Mouse (Mus musculus): Measurements from ENCODE around the gene Hsf2bp. TPM values are rescaled to one million over a fixed set of nuclear protein-coding genes. Genes with fewer than 3 reads are reported as not detected.

The Hsf2bp gene
- total and polyA plus RNA-seq, 3 experiments: 0.04 to 0.15 TPM; not detected in 1

DNA sequence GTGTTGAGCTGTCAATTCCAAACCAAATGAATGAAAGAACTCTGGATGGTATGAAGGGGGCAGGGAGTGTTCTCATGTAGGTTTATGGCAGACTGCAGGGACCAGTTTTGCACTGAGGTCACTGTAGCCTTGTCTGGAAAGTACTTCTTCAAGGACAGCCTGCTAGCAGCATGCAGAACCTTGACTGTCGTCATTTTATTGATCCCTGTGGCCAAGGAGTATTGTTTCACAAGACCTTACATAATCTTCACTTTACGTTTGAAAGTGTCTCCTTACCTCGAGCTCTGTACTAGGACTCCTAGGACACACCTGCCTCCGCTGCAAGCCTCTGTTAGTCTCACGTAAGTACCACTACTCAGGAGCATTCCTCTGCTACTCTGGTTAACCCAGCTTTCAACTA lies 73.9 kb downstream of the Hsf2bp start:
- H3K79me2 ChIP-seq (ENCODE audit: control insufficient read depth, insufficient read depth, low read length, poor library complexity): no peaks in the 10 kb centered on the region
- H3K4me3 ChIP-seq (ENCODE audit: control insufficient read depth in 1 of 2, insufficient read depth in 1 of 2, low read depth in 2 of 2, low read length in 2 of 2): no peak overlapping the region
- no peaks in the 10 kb centered on the region for H3K36me3 ChIP-seq (ENCODE audit: control insufficient read depth in 1 of 2, insufficient read depth in 2 of 2, low read length in 2 of 2)
- H3K9me3 ChIP-seq (replicated peaks; ENCODE audit: insufficient read depth, low read length): no peaks in the 10 kb centered on the region
- DNase-seq (ENCODE audit: low read depth, low spot score): no peak
- no peak for TF ChIP-seq CHD2 (IDR thresholded peaks at IDR 0.05; ENCODE audit: low read length)
- TF ChIP-seq USF1 (IDR thresholded peaks at IDR 0.05; ENCODE audit: low read depth, low read length): no peak
- H3K27me3 ChIP-seq (ENCODE audit: control insufficient read depth in 1 of 2, insufficient read depth in 2 of 2, low read length in 2 of 2): peaks cover 3 to 6% of the 10 kb centered on the region in 2 experiments; a peak in 3 of 4 replicates
- no peak overlapping the region for H3K27ac ChIP-seq (ENCODE audit: control insufficient read depth, low read depth, low read length)
- no peaks in the 10 kb centered on the region for H3K4me1 ChIP-seq (ENCODE audit: control insufficient read depth in 1 of 2, insufficient read depth in 2 of 2, low read length in 2 of 2)
- H3K9ac ChIP-seq (ENCODE audit: control insufficient read depth, low read depth, low read length, poor library complexity, severe bottlenecking): no peak overlapping the region

DNA sequence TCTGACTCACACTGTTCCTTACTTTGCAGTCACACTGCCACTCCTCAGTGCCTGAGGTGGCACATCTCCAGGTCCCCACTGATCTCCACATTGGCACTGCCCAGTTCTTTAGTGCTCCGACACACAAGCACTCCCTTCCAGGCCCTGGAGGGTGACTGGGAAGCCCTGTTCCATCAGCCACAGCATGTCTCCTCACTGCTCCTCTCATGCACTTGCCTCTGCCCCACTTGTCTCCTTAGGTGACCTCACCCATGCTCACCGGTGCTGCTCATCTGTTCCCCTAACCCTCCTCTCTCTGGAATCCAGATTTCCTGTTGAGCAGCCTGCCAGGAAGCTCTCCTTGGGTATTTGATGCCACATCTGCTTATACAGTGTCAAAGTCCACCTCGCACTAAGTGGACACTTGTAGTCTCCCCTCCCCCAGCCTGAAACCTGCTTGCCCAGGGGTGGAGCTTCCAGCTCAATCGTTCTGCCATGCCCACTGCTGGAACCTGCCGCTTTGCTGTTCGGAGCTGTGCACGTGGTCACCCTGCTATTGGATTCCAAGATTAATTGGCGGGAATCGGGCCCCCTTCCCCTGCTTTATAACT lies 81.5 kb downstream of the Hsf2bp start:
- DNase-seq (ENCODE audit: low read depth, low spot score): no peak
- H3K27ac ChIP-seq (ENCODE audit: control insufficient read depth, low read depth, low read length): no peak overlapping the region
- no peak for TF ChIP-seq ETS1 (IDR thresholded peaks at IDR 0.05; ENCODE audit: low read depth, low read length)
- no peak for TF ChIP-seq KAT2A (conservative IDR thresholded peaks at IDR 0.05; ENCODE audit: low read depth, low read length)
- TF ChIP-seq GATA1 (IDR thresholded peaks at IDR 0.05; ENCODE audit: low read depth, low read length): no peak
- no peak for TF ChIP-seq MYC (IDR thresholded peaks at IDR 0.05; ENCODE audit: low read depth, low read length)
- no peak for TF ChIP-seq MXI1 (IDR thresholded peaks at IDR 0.05; ENCODE audit: low read depth, low read length)
- no peak for TF ChIP-seq POLR2A (IDR thresholded peaks at IDR 0.05; ENCODE audit: control insufficient read depth in 1 of 2, insufficient read depth in 1 of 2, low read depth in 1 of 2, low read length in 2 of 2, poor library complexity in 1 of 2)
- no peak for TF ChIP-seq EP300 (IDR thresholded peaks at IDR 0.05; ENCODE audit: low read depth in 1 of 2, low read length in 2 of 2)
- TF ChIP-seq ZMIZ1 (IDR thresholded peaks at IDR 0.05; ENCODE audit: low read depth, low read length): no peak
- no peak for TF ChIP-seq RAD21 (IDR thresholded peaks at IDR 0.05; ENCODE audit: low read depth, low read length)
- no peak for TF ChIP-seq JUND (IDR thresholded peaks at IDR 0.05; ENCODE audit: low read depth, low read length)
- no peak for TF ChIP-seq TCF12 (IDR thresholded peaks at IDR 0.05; ENCODE audit: low read depth, low read length)
- no peak for TF ChIP-seq USF2 (IDR thresholded peaks at IDR 0.05; ENCODE audit: borderline replicate concordance in 1 of 2, insufficient read depth in 1 of 2, low read depth in 1 of 2, low read length in 2 of 2)
- no peak for TF ChIP-seq TBP (IDR thresholded peaks at IDR 0.05; ENCODE audit: low read depth, low read length)
- no peak for TF ChIP-seq BHLHE40 (IDR thresholded peaks at IDR 0.05; ENCODE audit: borderline replicate concordance, low read depth, low read length)
- no peak for TF ChIP-seq SMC3 (IDR thresholded peaks at IDR 0.05; ENCODE audit: low read depth, low read length)
- no peak for TF ChIP-seq POLR2AphosphoS2 (IDR thresholded peaks at IDR 0.05; ENCODE audit: low read length)
- no peak for TF ChIP-seq HCFC1 (IDR thresholded peaks at IDR 0.05; ENCODE audit: low read depth, low read length)
- no peak overlapping the region for H3K4me3 ChIP-seq (ENCODE audit: control insufficient read depth in 1 of 2, insufficient read depth in 1 of 2, low read depth in 2 of 2, low read length in 2 of 2)
- no peaks in the 10 kb centered on the region for H3K4me1 ChIP-seq (ENCODE audit: control insufficient read depth in 1 of 2, insufficient read depth in 2 of 2, low read length in 2 of 2)
- no peaks in the 10 kb centered on the region for H3K9me3 ChIP-seq (replicated peaks; ENCODE audit: insufficient read depth, low read length)
- peaks cover 0 to 5% of the 10 kb centered on the region in 2 experiments; a peak in 3 of 4 replicates for H3K27me3 ChIP-seq (ENCODE audit: control insufficient read depth in 1 of 2, insufficient read depth in 2 of 2, low read length in 2 of 2)
- no peaks in the 10 kb centered on the region for H3K79me2 ChIP-seq (ENCODE audit: control insufficient read depth, insufficient read depth, low read length, poor library complexity)
- no peaks in the 10 kb centered on the region for H3K36me3 ChIP-seq (ENCODE audit: control insufficient read depth in 1 of 2, insufficient read depth in 2 of 2, low read length in 2 of 2)
- no peak overlapping the region for H3K9ac ChIP-seq (ENCODE audit: control insufficient read depth, low read depth, low read length, poor library complexity, severe bottlenecking)

All from MEL (cell line).